ENCODE assay signal across 8 mouse cellular contexts in the genomic region with DNA sequence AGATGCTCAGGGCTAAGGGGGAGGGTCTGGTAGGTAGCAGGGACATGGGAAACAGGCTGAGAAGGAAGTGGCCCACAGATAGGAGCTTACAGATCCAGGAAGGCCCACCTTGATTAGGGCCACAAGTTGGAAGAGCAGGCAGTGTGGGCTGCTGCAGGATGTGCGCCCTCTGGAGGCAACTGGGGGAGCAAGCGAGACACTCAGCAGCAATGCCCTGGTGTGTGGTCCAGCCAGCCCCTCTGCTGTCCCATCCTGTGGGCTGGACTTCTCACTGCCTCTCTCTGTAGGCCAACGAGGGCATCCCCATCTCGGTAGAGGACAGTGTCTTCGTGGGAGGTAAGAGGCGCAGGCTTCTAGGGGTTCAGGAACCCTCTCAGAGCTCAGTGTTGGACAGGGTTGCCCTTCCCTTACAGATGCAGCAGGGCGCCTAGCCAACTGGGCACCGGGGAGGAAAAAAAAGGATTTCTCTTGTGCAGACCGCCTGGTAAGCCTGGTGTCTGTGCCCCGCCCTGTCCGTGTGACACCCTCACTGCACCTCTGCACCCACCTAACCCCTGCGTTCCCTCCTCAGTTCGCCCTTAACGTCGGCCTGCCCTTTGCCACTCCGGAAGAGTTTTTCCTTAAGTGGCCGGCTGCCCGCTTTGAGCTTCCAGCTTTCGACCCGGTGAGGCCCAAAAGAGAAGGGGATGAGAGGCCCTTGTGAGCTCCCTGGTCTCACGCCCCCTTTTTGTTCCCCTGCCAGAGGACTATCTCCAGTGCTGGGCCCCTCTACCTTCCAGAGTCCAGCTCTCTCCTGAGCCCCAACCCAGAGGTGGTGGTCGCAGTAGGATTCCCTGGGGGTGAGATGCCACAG. TPM values are rescaled to one million over a fixed set of nuclear protein-coding genes. Genes with fewer than 3 reads are reported as not detected.
DNase-seq lines count a peak whose midpoint lies in the region; ATAC-seq lines count a peak whose summit lies in the region.

No protein-coding gene starts in this region.

- WGBS in hindbrain, embryonic 16.5 days, result 60% methylated on average over 22 of the region's 22 CpGs
- 57% methylated on average over 22 of the region's 22 CpGs for WGBS in liver, embryonic 15.5 days (ENCODE audit: insufficient replicate concordance)

- peaks cover 36% of the 10 kb centered on the region for H3K36me3 ChIP-seq in hindbrain, embryonic 16.5 days (ENCODE audit: control insufficient read depth, insufficient read depth, low read length)
- peaks cover 47% of the 10 kb centered on the region for H3K36me3 ChIP-seq in liver, embryonic 15.5 days (replicated peaks)

- no peak overlapping the region for H3K4me2 ChIP-seq in hindbrain, embryonic 16.5 days (ENCODE audit: low read length)
- H3K4me2 ChIP-seq in liver, embryonic 15.5 days, result 0 out of 2 replicates have a peak overlapping the region, but pooled peaks have one; percentile 3

- no peaks in the 10 kb centered on the region for H3K9me3 ChIP-seq in hindbrain, embryonic 16.5 days (ENCODE audit: control insufficient read depth, low read length)
- H3K9me3 ChIP-seq in liver, embryonic 15.5 days (replicated peaks), result no peaks in the 10 kb centered on the region

- no peaks in the 10 kb centered on the region for H3K27me3 ChIP-seq in hindbrain, embryonic 16.5 days (replicated peaks; ENCODE audit: control insufficient read depth, insufficient read depth, low read length)
- H3K27me3 ChIP-seq in liver, embryonic 15.5 days, result no peaks in the 10 kb centered on the region

- peak; percentile 35; the same call in 1 of the 2 replicates for ATAC-seq in hindbrain, embryonic 16.5 days
- ATAC-seq in liver, embryonic 15.5 days (ENCODE audit: insufficient read depth), result no peak

- DNase-seq in left cerebral cortex, postnatal 14 days (ENCODE audit: low spot score in 2 of 2), result peak; percentile 72 to 80
- no peak for DNase-seq in left cerebral cortex, postnatal 36 days (ENCODE audit: low spot score in 2 of 2)
- peak; percentile 79 for DNase-seq in adrenal gland, postnatal 25 days
- DNase-seq in fibroblast of lung, adult 2 months (ENCODE audit: low read depth), result peak; percentile 31
- DNase-seq in natural killer cell, adult 2 months (ENCODE audit: low spot score in 2 of 2), result peak; percentile 53 to 69
- DNase-seq in testis, postnatal 10 days (ENCODE audit: low spot score), result peak; percentile 93

- intact Hi-C loops in left cerebral cortex, postnatal 14 days (cut with DNase I), result no loop called here
- intact Hi-C loops in left cerebral cortex, postnatal 36 days (cut with DNase I), result no loop called here

- no peak overlapping the region for H3K4me3 ChIP-seq in hindbrain, embryonic 16.5 days (ENCODE audit: low read length)
- H3K4me3 ChIP-seq in liver, embryonic 15.5 days (replicated peaks), result no peak overlapping the region

- peaks cover 33% of the 10 kb centered on the region for H3K4me1 ChIP-seq in hindbrain, embryonic 16.5 days (ENCODE audit: control insufficient read depth, insufficient read depth, low read depth, low read length)
- H3K4me1 ChIP-seq in liver, embryonic 15.5 days (replicated peaks), result peaks cover 60% of the 10 kb centered on the region

- H3K9ac ChIP-seq in hindbrain, embryonic 16.5 days (ENCODE audit: low read depth, low read length), result peak overlapping the region; percentile 43
- H3K9ac ChIP-seq in liver, embryonic 15.5 days, result no peak overlapping the region

- 0 out of 2 replicates have a peak overlapping the region, but pooled peaks have one; percentile 23 for H3K27ac ChIP-seq in hindbrain, embryonic 16.5 days (ENCODE audit: low read depth, low read length)
- H3K27ac ChIP-seq in liver, embryonic 15.5 days (replicated peaks), result 0 out of 2 replicates have a peak overlapping the region, but pooled peaks have one; percentile 19

RNA-seq across cellular contexts. Expression of a gene that starts 3.9 kb away (rescaled TPM):
- total RNA-seq in left cerebral cortex, postnatal 14 days (2021), result 10 to 100 TPM; 26.1 to 28.7 TPM
- 10 to 100 TPM; 26.8 TPM for total RNA-seq in left cerebral cortex, postnatal 36 days (2021)
- total RNA-seq in adrenal gland, postnatal 25 days (2021), result 53.2 and 55.8 TPM in 2 replicates
- 30.1 and 34.0 TPM in 2 replicates for polyA plus RNA-seq in hindbrain, embryonic 16.5 days (2015; fragmentation: Nextera tagmentation; extraction: Ambion mirVana)
- 23.8 and 28.9 TPM in 2 replicates for polyA plus RNA-seq in liver, embryonic 15.5 days (2015; fragmentation: Nextera tagmentation; extraction: Ambion mirVana)

RNA-seq across cellular contexts. Expression of a gene that starts 8.8 kb away (rescaled TPM):
- total RNA-seq in left cerebral cortex, postnatal 14 days (2021), result 100 to 1,000 TPM; 263 to 271 TPM
- 100 to 1,000 TPM; 284 to 285 TPM for total RNA-seq in left cerebral cortex, postnatal 36 days (2021)
- total RNA-seq in adrenal gland, postnatal 25 days (2021), result 309 and 326 TPM in 2 replicates
- polyA plus RNA-seq in hindbrain, embryonic 16.5 days (2015; fragmentation: Nextera tagmentation; extraction: Ambion mirVana), result 389 and 459 TPM in 2 replicates
- 54.1 and 59.1 TPM in 2 replicates for polyA plus RNA-seq in liver, embryonic 15.5 days (2015; fragmentation: Nextera tagmentation; extraction: Ambion mirVana)

RNA-seq across cellular contexts. Expression of a gene that starts 11.9 kb away (rescaled TPM):
- total RNA-seq in left cerebral cortex, postnatal 14 days (2021), result 10 to 100 TPM; 48.3 to 58.7 TPM
- 10 to 100 TPM; 71.9 to 75.6 TPM for total RNA-seq in left cerebral cortex, postnatal 36 days (2021)
- total RNA-seq in adrenal gland, postnatal 25 days (2021), result 62.1 and 88.5 TPM in 2 replicates
- 112 and 120 TPM in 2 replicates for polyA plus RNA-seq in hindbrain, embryonic 16.5 days (2015; fragmentation: Nextera tagmentation; extraction: Ambion mirVana)
- polyA plus RNA-seq in liver, embryonic 15.5 days (2015; fragmentation: Nextera tagmentation; extraction: Ambion mirVana), result 26.1 and 29.4 TPM in 2 replicates

RNA-seq across cellular contexts. Expression of a gene that starts 12.0 kb away (rescaled TPM):
- 10 to 100 TPM; 80.8 to 81.1 TPM for total RNA-seq in left cerebral cortex, postnatal 14 days (2021)
- total RNA-seq in left cerebral cortex, postnatal 36 days (2021), result 10 to 100 TPM; 67.7 to 73.6 TPM
- total RNA-seq in adrenal gland, postnatal 25 days (2021), result 116 and 138 TPM in 2 replicates
- polyA plus RNA-seq in hindbrain, embryonic 16.5 days (2015; fragmentation: Nextera tagmentation; extraction: Ambion mirVana), result 90.7 and 92.8 TPM in 2 replicates
- 27.7 and 32.3 TPM in 2 replicates for polyA plus RNA-seq in liver, embryonic 15.5 days (2015; fragmentation: Nextera tagmentation; extraction: Ambion mirVana)

RNA-seq across cellular contexts. Expression of a gene that starts 31.7 kb away (rescaled TPM):
- total RNA-seq in left cerebral cortex, postnatal 14 days (2021), result 100 to 1,000 TPM in 1 of 2 experiments, 10 to 100 TPM in 1; 92.5 to 103 TPM
- 10 to 100 TPM; 91.7 to 98.1 TPM for total RNA-seq in left cerebral cortex, postnatal 36 days (2021)
- 93.7 and 103 TPM in 2 replicates for total RNA-seq in adrenal gland, postnatal 25 days (2021)
- polyA plus RNA-seq in hindbrain, embryonic 16.5 days (2015; fragmentation: Nextera tagmentation; extraction: Ambion mirVana), result 136 and 158 TPM in 2 replicates
- polyA plus RNA-seq in liver, embryonic 15.5 days (2015; fragmentation: Nextera tagmentation; extraction: Ambion mirVana), result 46.8 and 56.2 TPM in 2 replicates

Comparison
In these comparisons a context has a peak if more than half of its experiments do, and no peak if none do; other contexts are left out.
1. DNase-seq: peak in left cerebral cortex, postnatal 14 days (2 of 2), adrenal gland, postnatal 25 days (single experiment), fibroblast of lung, adult 2 months (single experiment), natural killer cell, adult 2 months (2 of 2) and testis, postnatal 10 days (single experiment); none in left cerebral cortex, postnatal 36 days (0 of 2).